Mouse (Mus musculus): ENCODE results near the gene Pgpep1l. TPM values are rescaled to one million over a fixed set of nuclear protein-coding genes. Genes with fewer than 3 reads are reported as not detected.

Pgpep1l gene
- polyA plus RNA-seq, 1 experiment: 0.79 TPM

DNA sequence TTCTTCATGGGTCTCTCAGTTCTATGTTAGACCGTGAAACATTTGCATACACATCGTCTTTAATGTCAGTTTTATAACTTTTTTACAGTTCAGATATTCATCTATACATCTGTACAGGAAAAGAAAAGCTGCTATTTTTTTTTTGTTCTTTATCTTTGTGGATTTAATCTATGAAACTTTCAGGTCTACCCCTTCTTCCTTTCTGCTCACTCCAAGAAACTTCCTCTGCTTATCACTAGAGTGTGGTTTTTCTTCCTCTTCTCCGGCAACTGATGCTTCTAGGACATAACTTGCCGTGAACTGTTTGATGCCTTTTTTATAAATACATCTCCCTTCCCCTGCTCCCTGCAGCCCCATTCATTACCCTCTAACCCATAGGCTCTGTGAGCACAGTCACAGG is 36.4 kb downstream of the Pgpep1l start:
- TF ChIP-seq POLR2A (IDR thresholded peaks at IDR 0.05; ENCODE audit: extremely low read depth, insufficient read depth, low read length): no peak
- no peak for TF ChIP-seq CTCF (IDR thresholded peaks at IDR 0.05; ENCODE audit: extremely low read depth, insufficient read depth, low read length)
- Histone ChIP-seq H3K27ac (ENCODE audit: insufficient read depth, low read length) (no peak overlapping the region), H3K4me1 (ENCODE audit: control insufficient read depth, insufficient read depth, low read length) (peaks cover 1% of the 10 kb centered on the region; the same call in 1 of the 2 replicates), H3K4me3 (ENCODE audit: insufficient read depth, low read length) (no peak overlapping the region)

DNA sequence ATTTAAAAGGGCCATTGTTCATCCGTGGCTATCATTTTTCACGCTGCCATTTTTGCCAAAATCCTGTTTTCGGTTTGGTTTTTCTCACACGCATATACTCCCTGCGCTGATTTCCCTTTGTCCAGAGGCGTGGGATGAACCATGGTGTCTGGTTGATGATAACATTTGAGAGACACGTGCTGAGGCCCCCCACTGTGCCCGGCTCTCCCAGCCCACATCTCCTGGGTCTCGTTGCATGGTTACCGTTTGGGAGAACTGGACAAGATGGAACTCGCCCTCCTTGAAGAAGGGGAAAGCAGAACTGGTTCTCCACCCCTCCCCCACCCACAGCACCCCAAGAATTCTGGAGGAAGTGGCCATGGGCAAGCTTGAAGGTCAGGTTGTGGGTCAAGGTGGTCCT is 37.0 kb downstream of the Pgpep1l start:
- no peak overlapping the region for H3K4me3 ChIP-seq (ENCODE audit: insufficient read depth, low read length)
- TF ChIP-seq POLR2A (IDR thresholded peaks at IDR 0.05; ENCODE audit: extremely low read depth, insufficient read depth, low read length) (no peak), CTCF (IDR thresholded peaks at IDR 0.05; ENCODE audit: extremely low read depth, insufficient read depth, low read length) (no peak)

DNA sequence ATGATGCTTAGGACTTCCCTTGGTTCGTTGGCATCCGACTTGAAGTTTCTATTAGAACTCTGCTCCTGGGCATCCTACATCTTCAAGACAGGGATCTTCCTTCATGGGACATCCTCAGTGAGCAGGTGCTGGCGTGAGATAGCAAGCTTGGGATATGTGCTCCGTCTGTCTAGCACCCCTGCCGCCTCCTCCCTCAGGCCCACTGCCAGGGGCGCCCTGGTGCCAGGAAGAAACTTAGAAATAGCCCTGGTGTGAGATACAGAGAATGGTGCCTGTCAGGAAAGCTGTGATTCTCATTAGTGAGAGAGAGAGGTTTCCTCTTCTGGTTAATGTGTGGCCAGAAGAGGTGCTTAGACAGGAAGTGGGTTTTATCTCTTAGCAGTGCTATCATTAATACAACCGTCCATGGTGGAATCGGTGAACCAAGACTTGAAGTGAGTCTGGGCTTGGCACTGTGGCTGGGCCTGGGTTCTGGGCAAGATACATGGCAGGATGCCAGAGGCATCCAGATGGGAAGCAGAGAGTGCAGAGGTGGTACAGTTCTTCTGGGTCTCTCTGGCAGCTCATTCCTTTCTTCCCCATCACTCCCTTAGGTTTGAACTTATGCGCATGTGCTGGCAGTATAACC is 38.5 kb downstream of the Pgpep1l start:
- Histone ChIP-seq H3K4me3 (ENCODE audit: insufficient read depth, low read length) (no peak overlapping the region), H3K4me1 (ENCODE audit: control insufficient read depth, insufficient read depth, low read length) (peaks cover 7% of the 10 kb centered on the region), H3K27ac (ENCODE audit: insufficient read depth, low read length) (no peak overlapping the region)
- TF ChIP-seq CTCF (IDR thresholded peaks at IDR 0.05; ENCODE audit: extremely low read depth, insufficient read depth, low read length): no peak
- TF ChIP-seq POLR2A (IDR thresholded peaks at IDR 0.05; ENCODE audit: extremely low read depth, insufficient read depth, low read length): no peak

More for the DNA sequence above, 37.0 kb downstream of the Pgpep1l start:
- H3K4me1 ChIP-seq (ENCODE audit: control insufficient read depth, insufficient read depth, low read length): peaks cover 2% of the 10 kb centered on the region; the same call in 1 of the 2 replicates
- H3K27ac ChIP-seq (ENCODE audit: insufficient read depth, low read length): no peak overlapping the region

DNA sequence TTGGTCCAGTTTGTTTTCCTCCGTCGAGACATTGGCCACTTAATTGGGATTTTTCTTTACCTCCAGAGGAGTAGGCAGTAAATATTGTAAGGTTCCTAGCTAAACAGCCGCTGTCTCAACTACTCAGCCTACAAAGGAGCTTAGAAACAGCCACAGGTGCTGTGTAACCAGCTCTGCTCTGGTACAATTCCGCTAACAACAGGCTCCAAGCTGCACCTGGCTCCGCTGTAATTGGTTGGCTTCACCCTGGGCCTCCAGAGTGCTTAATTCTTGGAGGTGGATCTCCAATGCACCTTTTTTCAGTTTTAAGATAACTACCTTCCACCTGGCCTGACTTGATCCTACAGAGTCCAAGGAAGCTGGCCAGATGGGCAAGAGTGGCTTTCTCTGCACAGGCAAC is 40.0 kb downstream of the Pgpep1l start:
- H3K4me1 ChIP-seq (ENCODE audit: control insufficient read depth, insufficient read depth, low read length): peaks cover 7% of the 10 kb centered on the region
- no peak overlapping the region for H3K4me3 ChIP-seq (ENCODE audit: insufficient read depth, low read length)
- H3K27ac ChIP-seq (ENCODE audit: insufficient read depth, low read length): no peak overlapping the region
- no peak for TF ChIP-seq CTCF (IDR thresholded peaks at IDR 0.05; ENCODE audit: extremely low read depth, insufficient read depth, low read length)
- TF ChIP-seq POLR2A (IDR thresholded peaks at IDR 0.05; ENCODE audit: extremely low read depth, insufficient read depth, low read length): no peak

DNA sequence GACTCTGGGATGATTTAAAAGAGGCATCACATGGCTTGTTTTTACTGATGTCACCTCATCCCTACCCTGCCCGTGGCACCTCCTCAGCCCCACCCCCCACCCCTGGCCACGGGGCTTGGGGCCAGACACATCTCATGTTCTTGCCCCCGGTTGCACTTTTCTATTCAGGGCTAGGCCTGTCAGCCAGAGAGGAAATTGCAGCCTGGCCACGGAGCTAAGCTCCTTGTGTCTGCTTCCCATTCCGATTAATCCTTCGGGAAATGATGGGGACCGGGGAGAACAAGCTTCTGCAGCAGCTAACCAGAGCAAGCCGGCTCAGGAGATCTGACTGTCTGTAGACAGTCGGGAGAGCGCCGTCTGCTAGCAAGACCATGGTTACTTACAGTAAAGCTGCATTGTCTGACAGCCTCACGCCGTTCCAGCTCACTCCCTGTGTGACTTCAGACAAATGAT is 40.7 kb downstream of the Pgpep1l start:
- Histone ChIP-seq H3K27ac (ENCODE audit: insufficient read depth, low read length) (no peak overlapping the region), H3K4me1 (ENCODE audit: control insufficient read depth, insufficient read depth, low read length) (peaks cover 7% of the 10 kb centered on the region), H3K4me3 (ENCODE audit: insufficient read depth, low read length) (no peak overlapping the region)
- no peak for TF ChIP-seq POLR2A (IDR thresholded peaks at IDR 0.05; ENCODE audit: extremely low read depth, insufficient read depth, low read length)
- no peak for TF ChIP-seq CTCF (IDR thresholded peaks at IDR 0.05; ENCODE audit: extremely low read depth, insufficient read depth, low read length)

DNA sequence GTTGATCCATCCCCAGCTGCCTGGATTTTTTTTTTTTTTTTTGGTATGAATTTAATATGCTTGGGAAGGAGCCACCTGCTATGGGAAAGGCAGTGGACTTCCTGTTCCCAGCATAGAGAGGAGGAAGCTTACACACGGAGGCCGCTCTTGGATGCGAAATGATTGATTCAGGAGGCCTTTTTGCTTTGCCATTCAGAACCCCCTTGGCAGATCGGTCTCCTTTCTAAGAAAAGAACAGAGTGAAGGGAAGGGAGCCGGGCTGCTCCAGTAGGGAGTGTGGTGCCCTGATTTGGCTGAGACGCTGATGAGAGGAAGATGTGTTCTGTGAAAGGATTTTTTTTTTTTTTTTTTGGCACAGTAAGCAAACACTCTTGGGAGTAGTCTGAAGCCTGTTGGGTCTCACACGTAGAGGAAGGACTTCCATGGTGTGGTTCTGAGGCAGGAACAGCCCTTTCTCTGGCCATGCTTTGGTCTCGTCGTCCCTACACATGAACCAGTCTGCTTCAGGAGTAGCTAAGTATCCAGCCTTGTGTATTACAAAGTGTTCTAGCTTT is 42.3 kb downstream of the Pgpep1l start:
- Histone ChIP-seq H3K4me3 (ENCODE audit: insufficient read depth, low read length) (no peak overlapping the region), H3K4me1 (ENCODE audit: control insufficient read depth, insufficient read depth, low read length) (peaks cover 7% of the 10 kb centered on the region), H3K27ac (ENCODE audit: insufficient read depth, low read length) (no peak overlapping the region)
- TF ChIP-seq POLR2A (IDR thresholded peaks at IDR 0.05; ENCODE audit: extremely low read depth, insufficient read depth, low read length) (no peak), CTCF (IDR thresholded peaks at IDR 0.05; ENCODE audit: extremely low read depth, insufficient read depth, low read length) (no peak)

DNA sequence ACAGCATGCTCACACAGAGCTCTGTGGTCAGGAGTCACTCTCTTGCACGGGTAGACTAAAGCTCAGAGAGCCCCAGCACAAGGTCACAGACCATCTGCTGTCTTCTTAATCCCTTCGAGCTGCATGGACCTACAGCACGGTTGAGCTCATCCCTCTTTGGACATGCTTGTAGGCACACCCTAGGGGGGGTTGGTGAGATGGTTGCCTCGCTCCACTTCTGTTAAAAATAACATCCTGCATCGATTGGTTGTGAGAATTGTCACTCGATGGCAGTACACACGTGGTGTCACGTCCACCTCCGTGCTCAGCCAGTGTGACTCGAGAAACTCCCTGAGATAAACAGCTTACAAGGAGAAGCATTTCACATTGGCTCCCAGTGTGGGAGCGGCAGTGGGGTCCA is 45.2 kb downstream of the Pgpep1l start:
- TF ChIP-seq CTCF (IDR thresholded peaks at IDR 0.05; ENCODE audit: extremely low read depth, insufficient read depth, low read length) (no peak), POLR2A (IDR thresholded peaks at IDR 0.05; ENCODE audit: extremely low read depth, insufficient read depth, low read length) (no peak)

DNA sequence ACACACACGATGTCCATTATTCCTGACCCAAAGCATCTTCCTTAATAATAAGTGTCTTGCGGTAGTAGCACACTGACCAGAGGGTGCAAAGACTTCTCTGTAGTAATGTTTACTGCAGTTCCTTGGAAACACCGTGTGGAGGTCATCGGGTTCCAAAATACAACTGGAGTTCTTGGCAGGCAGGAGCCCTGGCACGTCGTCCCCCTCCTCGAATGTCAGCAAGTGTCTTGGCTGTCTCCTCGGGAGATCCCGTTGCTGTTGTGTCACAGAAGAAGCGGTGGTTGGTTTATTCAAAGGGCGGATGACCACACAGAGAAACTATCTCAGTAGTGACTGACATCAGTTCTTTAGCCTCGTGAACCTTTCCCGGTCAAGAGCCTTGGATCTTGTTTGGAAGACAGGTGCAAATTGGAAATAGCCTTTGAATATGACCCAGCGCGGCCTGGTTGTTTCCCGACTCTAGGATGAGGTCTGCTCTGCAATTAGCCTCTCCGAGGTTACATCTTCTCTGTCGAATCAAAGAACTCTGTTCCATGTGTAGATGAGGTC is 48.4 kb downstream of the Pgpep1l start:
- Histone ChIP-seq H3K4me3 (ENCODE audit: insufficient read depth, low read length) (no peak overlapping the region), H3K4me1 (ENCODE audit: control insufficient read depth, insufficient read depth, low read length) (no peaks in the 10 kb centered on the region), H3K27ac (ENCODE audit: insufficient read depth, low read length) (no peak overlapping the region)
- TF ChIP-seq CTCF (IDR thresholded peaks at IDR 0.05; ENCODE audit: extremely low read depth, insufficient read depth, low read length): no peak
- no peak for TF ChIP-seq POLR2A (IDR thresholded peaks at IDR 0.05; ENCODE audit: extremely low read depth, insufficient read depth, low read length)

More for the DNA sequence above, 45.2 kb downstream of the Pgpep1l start:
- Histone ChIP-seq H3K4me1 (ENCODE audit: control insufficient read depth, insufficient read depth, low read length) (peaks cover 5% of the 10 kb centered on the region), H3K27ac (ENCODE audit: insufficient read depth, low read length) (no peak overlapping the region), H3K4me3 (ENCODE audit: insufficient read depth, low read length) (no peak overlapping the region)

DNA sequence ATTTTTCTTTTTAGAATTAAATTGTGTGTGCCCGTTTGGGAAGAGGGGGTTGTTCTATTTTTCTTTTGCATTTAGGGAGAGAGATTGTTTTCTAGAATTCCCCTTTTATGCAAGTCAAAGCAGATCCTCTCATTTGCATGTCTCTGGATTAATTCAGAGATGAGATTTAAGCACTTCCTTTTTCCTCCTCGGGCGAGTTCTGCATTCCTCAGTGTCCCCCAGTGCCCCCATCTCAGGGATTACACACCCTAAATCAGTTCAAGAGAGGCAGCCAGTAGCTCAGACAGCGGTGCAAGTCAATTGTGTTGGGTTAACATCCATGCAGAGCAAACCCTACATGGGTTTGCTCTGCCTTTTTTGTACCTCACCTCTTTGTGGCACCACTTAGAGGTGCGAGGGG is 50.2 kb downstream of the Pgpep1l start:
- H3K27ac ChIP-seq (ENCODE audit: insufficient read depth, low read length): no peak overlapping the region
- H3K4me1 ChIP-seq (ENCODE audit: control insufficient read depth, insufficient read depth, low read length): no peaks in the 10 kb centered on the region
- TF ChIP-seq POLR2A (IDR thresholded peaks at IDR 0.05; ENCODE audit: extremely low read depth, insufficient read depth, low read length) (no peak), CTCF (IDR thresholded peaks at IDR 0.05; ENCODE audit: extremely low read depth, insufficient read depth, low read length) (no peak)
- H3K4me3 ChIP-seq (ENCODE audit: insufficient read depth, low read length): no peak overlapping the region

DNA sequence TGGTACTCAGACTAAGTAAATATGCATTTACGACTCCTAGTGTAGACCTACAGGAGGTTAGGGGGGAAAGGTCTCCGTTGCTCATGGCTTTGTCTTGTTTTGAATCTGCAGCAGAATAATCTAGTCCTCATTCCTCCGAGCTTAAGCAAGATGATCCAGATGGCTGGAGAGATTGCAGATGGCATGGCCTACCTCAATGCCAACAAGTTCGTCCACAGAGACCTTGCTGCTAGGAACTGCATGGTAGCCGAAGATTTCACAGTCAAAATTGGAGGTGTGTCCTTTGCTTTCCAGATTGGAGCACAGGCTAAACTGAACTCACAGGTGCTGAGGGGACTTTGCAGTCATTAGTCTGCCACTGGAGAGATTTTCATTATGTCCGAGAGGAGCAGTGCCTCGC is 52.1 kb downstream of the Pgpep1l start:
- no peak overlapping the region for H3K4me3 ChIP-seq (ENCODE audit: insufficient read depth, low read length)
- no peak for TF ChIP-seq POLR2A (IDR thresholded peaks at IDR 0.05; ENCODE audit: extremely low read depth, insufficient read depth, low read length)
- TF ChIP-seq CTCF (IDR thresholded peaks at IDR 0.05; ENCODE audit: extremely low read depth, insufficient read depth, low read length): no peak
- no peaks in the 10 kb centered on the region for H3K4me1 ChIP-seq (ENCODE audit: control insufficient read depth, insufficient read depth, low read length)
- H3K27ac ChIP-seq (ENCODE audit: insufficient read depth, low read length): no peak overlapping the region

All from cortical plate, adult 2 months (tissue).